Mouse (Mus musculus): ENCODE data around the gene Zdhhc17.

GRCm38 (mm10) chr10:110993249-110993648 is 16.7 kb downstream of the Zdhhc17 start:
- TF ChIP-seq CTCF (IDR thresholded peaks at IDR 0.05; ENCODE audit: borderline replicate concordance, insufficient read depth, low read length) (no peak), POLR2A (IDR thresholded peaks at IDR 0.05; ENCODE audit: low read depth, low read length) (no peak)

All from embryonic fibroblast, embryonic 13.5 days (primary cell).